Mouse (Mus musculus) Muller cell, postnatal 12 days (primary cell): ENCODE results near the gene Slc44a3.

Experiments
- DNase-seq: peaks from one replicate; pipeline ENCODE4 v3.0.0-alpha.2; 2015; ENCODE audit errors: inconsistent ontology term

Gene Slc44a3

DNA sequence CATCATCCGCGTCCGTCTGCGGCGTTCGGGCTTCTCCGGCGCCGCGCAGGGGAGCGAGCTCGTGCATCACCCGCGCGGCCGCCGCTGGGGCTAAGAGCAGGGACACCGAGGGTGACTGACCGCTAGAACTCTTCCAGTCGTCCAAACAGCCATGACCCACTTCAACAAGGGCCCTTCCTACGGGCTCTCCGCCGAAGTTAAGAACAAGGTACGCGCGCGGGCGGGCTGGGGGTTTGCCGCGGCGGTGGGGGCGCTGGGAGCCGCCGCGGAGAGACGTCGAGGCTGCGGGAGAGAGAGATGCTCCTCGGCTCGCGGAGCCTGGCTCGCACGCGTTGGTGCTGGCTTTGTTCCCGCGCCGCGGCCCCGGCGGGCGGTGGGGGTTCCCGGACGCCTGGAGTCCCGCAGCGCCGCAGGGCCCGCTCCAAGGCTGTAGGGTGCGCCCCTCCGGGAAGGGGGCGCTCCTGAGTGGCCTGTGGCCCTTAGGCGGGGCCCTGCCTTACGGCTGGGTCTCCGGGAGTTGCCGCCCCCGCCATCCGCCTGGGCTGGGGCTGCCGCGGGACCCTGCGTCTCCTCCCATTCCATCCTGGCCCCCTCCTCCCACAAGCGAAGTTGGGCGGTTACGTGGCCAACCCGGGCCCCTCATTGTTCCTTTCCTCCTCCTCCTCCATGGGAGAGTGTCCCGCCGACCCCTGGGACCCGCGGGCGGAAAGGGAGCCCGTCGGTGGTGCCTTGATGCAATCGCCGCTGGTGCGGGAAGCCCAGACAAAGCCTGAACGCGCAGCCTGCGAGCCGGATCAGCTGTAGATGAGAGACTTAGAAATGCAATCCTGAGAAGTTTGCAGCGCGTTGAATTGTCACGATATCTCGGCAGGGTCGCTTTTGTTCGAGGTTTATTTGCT, 105.3 kb downstream of the Slc44a3 start:
- peak; percentile 93 for DNase-seq

DNA sequence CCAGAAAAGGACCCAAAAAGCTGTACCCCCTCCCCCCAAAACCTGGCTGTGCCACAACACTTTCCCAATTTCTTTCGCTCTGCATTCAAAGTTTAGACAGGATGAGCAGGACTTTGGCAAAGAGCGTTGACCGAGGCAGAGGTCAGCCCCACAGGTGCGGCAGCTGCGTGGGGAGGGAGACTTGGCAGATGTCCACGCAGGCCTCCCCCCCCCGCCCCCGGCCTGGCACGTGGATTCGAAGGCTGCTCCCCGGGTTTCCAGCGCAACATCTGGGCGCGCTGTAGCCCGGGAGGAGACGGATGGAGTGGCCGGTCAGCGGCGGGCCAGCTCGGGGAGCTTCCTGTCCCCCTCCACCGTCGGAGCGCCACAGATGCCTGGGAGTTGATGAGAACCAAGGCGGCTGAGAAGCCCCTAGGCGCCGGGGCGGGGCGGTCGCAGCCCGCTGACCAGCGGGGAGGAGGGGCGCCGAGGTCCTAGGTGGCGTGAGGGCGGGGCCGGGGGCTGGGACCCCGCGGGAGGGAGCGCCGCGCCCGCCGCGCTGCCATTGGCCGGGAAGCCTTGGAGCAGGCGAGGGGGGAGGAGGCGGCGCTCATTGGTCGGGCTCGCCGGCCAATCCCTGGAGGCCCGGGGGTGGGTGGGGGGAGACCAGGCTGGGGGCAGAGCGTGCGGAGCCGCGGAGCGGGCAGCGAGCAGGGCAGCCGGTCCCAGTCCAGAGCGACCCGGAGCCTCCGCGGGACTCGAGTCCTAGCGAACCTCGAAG, 106.2 kb downstream of the Slc44a3 start, which contains the start of gene Cnn3:
Gene Cnn3, plus strand, starts transcription at position 637 of the 760 bp plus-strand sequence.
- peak; percentile 100 for DNase-seq

DNA sequence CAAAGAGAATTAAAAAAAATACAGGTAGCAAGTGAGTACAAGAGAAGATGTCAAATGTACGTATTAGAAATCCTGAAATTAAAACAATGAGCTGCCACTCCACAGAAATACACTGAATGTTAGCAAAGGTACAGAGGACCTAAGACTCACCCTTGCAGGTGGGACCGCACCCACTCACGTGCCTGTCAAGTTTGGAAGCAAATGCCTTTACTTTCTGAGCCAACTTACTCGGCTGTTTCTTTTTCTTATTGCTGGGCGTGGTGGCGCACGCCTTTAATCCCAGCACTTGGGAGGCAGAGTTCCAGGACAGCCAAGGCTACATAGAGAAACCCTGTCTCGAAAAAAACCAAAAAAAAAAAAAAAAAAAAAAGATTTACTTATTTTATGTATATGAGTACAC, 109.8 kb downstream of the Slc44a3 start:
- no peak for DNase-seq

DNA sequence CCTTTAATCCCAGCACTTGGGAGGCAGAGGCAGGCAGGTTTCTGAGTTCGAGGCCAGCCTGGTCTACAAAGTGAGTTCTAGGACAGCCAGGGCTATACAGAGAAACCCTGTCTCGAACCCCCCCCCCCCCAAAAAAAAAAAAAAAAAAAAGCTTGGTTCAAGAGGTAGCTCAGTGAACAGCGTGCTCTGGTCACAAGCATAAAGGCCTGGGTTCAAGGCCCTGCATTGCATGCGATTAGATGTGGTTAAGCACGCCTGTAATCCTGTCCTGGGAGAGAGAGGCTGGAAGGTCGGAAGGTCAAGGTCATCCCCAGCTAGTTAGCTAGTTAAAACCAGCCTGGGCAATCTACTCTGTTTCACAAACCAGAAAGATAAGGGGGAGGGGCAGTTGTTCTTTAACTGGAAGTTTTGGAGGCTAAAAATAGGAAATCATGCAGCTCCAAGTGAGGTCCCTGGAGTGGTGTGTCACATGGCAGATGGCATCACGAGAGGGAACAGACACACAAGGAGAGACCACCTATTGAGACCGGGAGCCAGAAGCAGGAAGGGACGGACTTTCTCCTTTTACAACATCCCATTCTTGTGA, 113.3 kb downstream of the Slc44a3 start:
- no peak for DNase-seq

DNA sequence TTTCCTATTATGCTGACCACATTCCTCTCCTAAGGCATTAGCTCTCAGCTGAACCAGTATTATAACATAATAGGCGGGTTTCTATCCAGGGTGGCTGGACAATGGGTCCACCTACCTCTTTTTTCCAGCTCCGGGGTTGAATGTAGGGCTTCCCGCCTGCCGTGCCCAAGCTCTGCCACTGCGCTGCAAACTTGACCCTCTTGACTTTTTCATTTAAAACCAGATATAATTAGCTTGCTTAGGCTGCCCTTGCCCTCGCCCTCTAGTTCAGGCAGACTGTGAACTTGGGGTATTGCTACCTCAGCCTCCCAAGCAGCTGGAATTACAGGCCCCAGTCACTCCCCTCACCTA, 114.0 kb downstream of the Slc44a3 start:
- peak; percentile 87 for DNase-seq

DNA sequence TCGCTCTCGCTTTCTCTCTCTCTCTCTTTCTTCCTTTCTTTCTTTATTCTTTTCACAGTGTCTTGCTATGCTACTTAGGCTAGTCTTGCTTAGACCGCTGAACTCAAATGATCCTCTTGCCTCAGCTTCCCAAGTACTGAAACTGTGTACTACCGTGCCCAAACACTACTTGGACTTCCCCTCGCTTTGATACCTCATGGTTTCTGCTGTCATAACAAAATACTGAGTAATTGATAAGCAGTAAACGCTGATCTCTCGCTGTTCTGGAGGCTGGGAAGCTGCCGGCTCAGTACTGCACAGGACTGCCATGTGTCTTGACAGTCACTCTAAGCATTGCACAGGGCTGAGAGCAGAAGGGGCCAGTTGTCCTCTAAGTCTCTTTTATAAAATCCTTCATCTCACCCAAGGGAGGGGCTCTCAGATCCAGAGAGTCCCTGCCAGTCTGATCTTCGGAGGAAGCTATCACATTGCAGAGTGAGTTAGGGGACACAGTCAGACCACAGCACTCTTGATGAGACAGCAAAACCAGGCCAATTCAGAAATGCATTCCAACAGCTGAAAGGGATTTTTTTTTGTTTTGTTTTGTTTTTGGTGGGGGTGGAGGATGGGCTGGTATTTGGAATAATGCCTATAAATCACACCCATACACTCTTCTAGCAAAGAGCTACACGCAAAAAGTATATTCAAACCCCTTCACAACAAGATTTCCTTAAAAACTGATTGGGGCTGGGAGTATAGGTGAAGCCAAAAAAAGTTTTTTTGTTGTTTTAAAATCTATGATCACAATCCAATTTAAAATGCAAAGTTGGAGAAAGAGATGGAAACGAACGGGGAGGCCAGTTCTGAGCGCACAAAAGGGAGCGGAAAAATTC, 114.6 kb downstream of the Slc44a3 start:
- DNase-seq: peak; percentile 91

DNA sequence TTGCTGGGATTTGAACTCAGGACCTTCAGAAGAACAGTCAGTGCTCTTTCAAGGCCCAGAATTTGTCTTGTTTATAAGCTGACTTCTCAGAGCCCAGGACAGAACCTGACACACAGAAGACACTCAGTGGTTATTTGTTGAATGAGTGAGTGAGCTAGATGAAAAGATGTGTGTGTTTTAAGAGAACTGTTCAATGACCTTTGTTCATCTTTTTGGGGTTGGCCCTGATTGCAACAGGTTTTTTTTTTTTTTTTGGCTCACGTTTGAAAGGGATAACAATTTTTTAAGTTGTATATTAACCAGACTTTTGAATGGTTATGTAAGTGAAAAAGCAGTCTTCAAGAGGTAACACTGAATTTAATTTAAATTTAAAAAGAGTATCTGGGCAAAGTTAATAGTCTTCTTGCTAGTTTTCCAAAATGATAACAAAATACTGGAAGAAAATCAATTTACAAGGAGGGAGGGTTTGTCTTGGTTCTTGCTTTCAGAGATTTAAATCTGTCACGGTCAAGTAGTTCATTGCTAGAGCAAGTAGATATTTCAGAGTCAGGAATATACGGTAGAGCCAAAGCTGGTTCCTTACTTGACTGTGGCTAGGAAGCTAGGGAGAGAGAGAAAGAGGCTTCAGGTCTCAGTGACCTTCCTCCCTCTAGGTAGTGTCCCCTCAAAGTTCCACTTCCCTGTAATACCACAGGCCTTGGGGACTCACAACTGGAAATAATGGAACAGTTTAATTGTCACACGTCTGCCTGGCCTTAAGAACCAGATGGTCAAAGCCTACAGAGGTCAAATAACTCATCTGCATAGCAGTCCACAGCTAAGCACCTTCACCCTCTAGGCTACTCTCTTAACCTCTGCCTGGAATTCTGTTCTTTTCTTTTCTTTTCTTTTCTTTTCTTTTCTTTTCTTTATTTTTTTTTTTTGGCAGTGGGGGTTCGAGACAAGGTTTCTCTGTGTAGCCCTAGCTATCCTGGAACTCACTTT, 115.7 kb downstream of the Slc44a3 start:
- no peak for DNase-seq

DNA sequence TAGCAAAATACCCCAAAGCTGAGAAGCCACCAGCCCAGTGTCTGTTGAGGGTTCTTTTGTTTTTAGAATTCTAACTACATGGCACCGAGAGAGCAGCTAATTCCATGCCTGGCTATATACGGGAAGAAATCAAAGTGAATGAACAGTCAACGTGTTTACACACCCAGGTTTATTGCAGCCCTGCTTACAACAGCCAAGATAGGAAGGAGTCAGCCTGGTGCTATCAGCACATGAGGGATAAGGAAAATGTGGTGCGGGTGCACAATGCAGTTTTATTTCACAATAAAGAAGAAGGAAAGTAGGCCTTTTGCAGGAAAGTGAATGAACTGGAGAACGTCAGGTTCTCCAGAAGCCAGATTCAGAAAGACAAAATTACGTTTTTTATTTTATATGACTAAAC, 120.8 kb downstream of the Slc44a3 start:
- no peak for DNase-seq
